Mouse (Mus musculus) T-helper 17 cell (primary cell): Measurements from ENCODE around the gene Nutm2.
"Not testable (repeated sequence)": the region's sequence is repeated elsewhere in the genome, so short reads cannot be mapped to it uniquely, and the experiment has no call there.

ENCODE experiments used
- in situ Hi-C, 2 experiments: fragments of 300-600 bp; cut with MboI, MseI; formaldehyde crosslinking; loops; 1 replicate in 1 of 2; 2 replicates in 1 of 2; pipeline ENCODE4 v1.15.1; 2025; ENCODE audit warnings: high pct_unique_total_duplicates in 2 of 2

The Nutm2 gene

GRCm38 (mm10) chr13:50467007-50467406, at the start of gene Nutm2:
Gene Nutm2 (plus strand): TSS chr13:50467307.
- in situ Hi-C loops = no loop called here

GRCm38 (mm10) chr13:50417389-50418183, 49.5 kb upstream of the Nutm2 start, which contains the start of gene Fbxw17:
Gene Fbxw17 (plus strand): TSS chr13:50417864.
- in situ Hi-C loops = loop anchor here (10.0 to 25.0 kb wide), 3 partner anchors 720 to 1227 kb away; partner anchors contain the start of gene Cks2 (in 1 of the 2)

GRCm38 (mm10) chr13:50418421-50418820, 48.7 kb upstream of the Nutm2 start:
- in situ Hi-C loops = loop anchor here (10.0 to 25.0 kb wide), 3 partner anchors 719 to 1226 kb away; partner anchors contain the start of gene Cks2 (in 1 of the 2)

GRCm38 (mm10) chr13:50423625-50424209, 43.4 kb upstream of the Nutm2 start:
- in situ Hi-C loops = loop anchor here in 1 of 2 experiments (25.0 kb wide), 1 partner anchor 714 kb away; no protein-coding TSS in a partner anchor

- in situ Hi-C loops = loop anchor here in 1 of 2 experiments (25.0 kb wide), 1 partner anchor 713 kb away; no protein-coding TSS in a partner anchor
These were observed 42.6 kb upstream of the Nutm2 start for GRCm38 (mm10) chr13:50424517-50424916.

- in situ Hi-C loops = loop anchor here in 1 of 2 experiments (25.0 kb wide), 1 partner anchor 1614 kb away; no protein-coding TSS in a partner anchor
These were observed 40.4 kb upstream of the Nutm2 start for GRCm38 (mm10) chr13:50426686-50427085.

- in situ Hi-C loops = loop anchor here in 1 of 2 experiments (25.0 kb wide), 1 partner anchor 1632 kb away; no protein-coding TSS in a partner anchor
These were observed 23.3 kb upstream of the Nutm2 start, which contains the start of gene Gm47429 for GRCm38 (mm10) chr13:50443812-50444211. Gene Gm47429 (minus strand): TSS chr13:50443912.

GRCm38 (mm10) chr13:50445261-50445660, 21.8 kb upstream of the Nutm2 start:
- in situ Hi-C loops = loop anchor here in 1 of 2 experiments (25.0 kb wide), 1 partner anchor 1633 kb away; no protein-coding TSS in a partner anchor

GRCm38 (mm10) chr13:50452266-50452665, 14.8 kb upstream of the Nutm2 start:
- in situ Hi-C loops = not testable (repeated sequence)

GRCm38 (mm10) chr13:50453426-50453825, 13.7 kb upstream of the Nutm2 start:
- in situ Hi-C loops = no loop called here

GRCm38 (mm10) chr13:50460433-50460832, 6.7 kb upstream of the Nutm2 start:
- in situ Hi-C loops = not testable (repeated sequence)

- in situ Hi-C loops = no loop called here
These were observed 2.2 kb upstream of the Nutm2 start for GRCm38 (mm10) chr13:50464621-50465562.

- in situ Hi-C loops = not testable (repeated sequence)
These were observed 21.4 kb downstream of the Nutm2 start for GRCm38 (mm10) chr13:50488510-50488909.

- in situ Hi-C loops = loop anchor here (5.0 kb wide), 1 partner anchor 138 kb away; no protein-coding TSS in a partner anchor
These were observed 43.6 kb downstream of the Nutm2 start for GRCm38 (mm10) chr13:50510470-50511343.
